Mouse (Mus musculus) cerebellum, adult (tissue): Measurements from ENCODE around the gene Zbtb34.

ENCODE experiments used
- ATAC-seq: cut with Nextera tagmentation; 2 replicates; pipeline ENCODE4 v1.9.2; 2017; ENCODE audit warnings: mild to moderate bottlenecking, moderate library complexity, mixed read lengths; ENCODE audit not compliant: insufficient number of reproducible peaks, low FRiP score, low TSS enrichment

Zbtb34 gene

GRCm38 (mm10) chr2:33449119-33449873, 18.2 kb upstream of the Zbtb34 start:
- ATAC-seq: no peak

- ATAC-seq: no peak
Measured at GRCm38 (mm10) chr2:33446796-33447195, 15.7 kb upstream of the Zbtb34 start.

GRCm38 (mm10) chr2:33445741-33446140, 14.6 kb upstream of the Zbtb34 start:
- ATAC-seq: no peak

- no peak for ATAC-seq
Measured at GRCm38 (mm10) chr2:33444862-33445261, 13.7 kb upstream of the Zbtb34 start.

- ATAC-seq: peak; percentile 70; the same call in 1 of the 2 replicates
Measured at GRCm38 (mm10) chr2:33444358-33444757, 13.2 kb upstream of the Zbtb34 start.

GRCm38 (mm10) chr2:33442701-33443100, 11.6 kb upstream of the Zbtb34 start:
- ATAC-seq: no peak

GRCm38 (mm10) chr2:33440893-33441292, 9.8 kb upstream of the Zbtb34 start:
- no peak for ATAC-seq

GRCm38 (mm10) chr2:33439980-33440670, 9.0 kb upstream of the Zbtb34 start:
- ATAC-seq: no peak

- no peak for ATAC-seq
Measured at GRCm38 (mm10) chr2:33439471-33439881, 8.4 kb upstream of the Zbtb34 start.

- ATAC-seq: no peak
Measured at GRCm38 (mm10) chr2:33438377-33438776, 7.3 kb upstream of the Zbtb34 start.

- ATAC-seq: no peak
Measured at GRCm38 (mm10) chr2:33437184-33437583, 6.1 kb upstream of the Zbtb34 start.

- no peak for ATAC-seq
Measured at GRCm38 (mm10) chr2:33436035-33436580, 5.0 kb upstream of the Zbtb34 start.

- no peak for ATAC-seq
Measured at GRCm38 (mm10) chr2:33435036-33435650, 4.0 kb upstream of the Zbtb34 start.

GRCm38 (mm10) chr2:33432877-33433276, 1.8 kb upstream of the Zbtb34 start:
- no peak for ATAC-seq

GRCm38 (mm10) chr2:33430081-33430770, 898 bp downstream of the Zbtb34 start:
- 0 out of 2 replicates have a peak, but pooled peaks have one; percentile 3 for ATAC-seq

- ATAC-seq: no peak
Measured at GRCm38 (mm10) chr2:33429339-33429738, 1.8 kb downstream of the Zbtb34 start.

GRCm38 (mm10) chr2:33426640-33427398, 4.3 kb downstream of the Zbtb34 start:
- ATAC-seq: no peak

GRCm38 (mm10) chr2:33417454-33417853, 13.7 kb downstream of the Zbtb34 start:
- ATAC-seq: no peak

- no peak for ATAC-seq
Measured at GRCm38 (mm10) chr2:33414019-33414418, 17.1 kb downstream of the Zbtb34 start.

- ATAC-seq: no peak
Measured at GRCm38 (mm10) chr2:33412111-33412510, 19.0 kb downstream of the Zbtb34 start.
